Mouse (Mus musculus) testis, postnatal 10 days (tissue): ENCODE results near the gene Olfr1413.
A peak's percentile ranks its signal among the peaks of the same experiment; 100 is the strongest.

Experiments
- DNase-seq: peaks from one replicate; pipeline ENCODE4 v3.0.0; 2021; ENCODE audit warnings: low spot score

Olfr1413 gene

DNA sequence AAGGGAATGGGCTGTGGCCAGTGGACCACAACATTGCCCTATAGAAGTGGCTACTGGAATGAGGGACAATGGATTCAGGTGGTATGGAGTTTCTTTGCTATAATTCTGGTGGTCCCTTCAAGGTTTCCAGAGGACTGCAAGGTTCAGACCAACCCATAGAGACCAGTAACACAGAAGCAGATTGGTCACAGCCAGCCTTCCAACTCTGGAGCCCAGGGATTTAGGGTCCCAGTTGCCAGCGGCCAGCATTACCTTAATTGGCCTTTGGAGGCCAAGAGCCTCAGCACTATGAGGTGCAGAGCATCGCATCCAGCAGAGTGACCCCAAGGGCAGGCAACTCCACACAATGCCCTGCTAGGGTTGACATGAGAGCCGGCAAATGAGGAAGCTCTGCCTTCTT is at the start of gene Olfr1413:
TSS of gene Olfr1413 (plus strand) at position 301 of the 400 bp plus-strand sequence.
- no peak for DNase-seq

DNA sequence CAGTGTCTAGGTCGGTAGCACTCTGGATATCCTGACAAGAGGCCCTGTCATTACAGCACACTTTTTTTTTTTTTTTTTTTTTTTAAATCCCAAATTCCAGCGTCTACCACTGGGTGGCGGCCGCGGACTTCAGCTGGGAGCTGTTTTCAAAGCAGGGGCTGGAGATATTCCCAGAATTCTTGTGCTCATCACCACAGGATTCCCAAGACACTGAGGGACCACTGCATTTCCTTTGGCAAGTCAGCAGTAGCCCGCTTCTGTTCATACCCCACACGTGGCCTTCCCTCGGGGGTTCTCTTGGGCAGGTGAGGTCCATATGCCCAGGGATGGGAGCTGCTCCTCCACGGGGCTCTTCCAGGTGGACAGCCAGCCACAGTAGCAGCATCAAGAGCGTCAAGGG is 49.7 kb upstream of the Olfr1413 start:
- peak; percentile 73 for DNase-seq

DNA sequence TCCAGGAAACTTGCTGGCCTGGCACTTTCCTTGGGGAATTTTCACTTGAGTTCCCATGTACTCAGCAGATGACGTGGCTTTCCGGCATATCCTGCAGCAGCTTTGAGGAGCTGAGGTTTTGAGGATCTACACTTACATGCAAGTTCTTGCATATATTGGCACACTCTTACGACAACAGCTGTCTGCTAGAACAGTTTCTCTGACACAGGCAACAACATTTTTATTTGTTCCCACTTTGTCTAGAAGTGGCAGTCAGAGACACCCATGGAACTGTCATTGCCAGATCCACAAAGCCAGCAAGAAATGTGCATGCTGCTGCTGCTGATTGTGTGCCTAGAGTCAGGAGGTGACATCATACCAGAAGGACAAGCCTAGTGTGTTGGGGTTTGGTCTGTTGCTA is 47.4 kb upstream of the Olfr1413 start:
- DNase-seq, result no peak

DNA sequence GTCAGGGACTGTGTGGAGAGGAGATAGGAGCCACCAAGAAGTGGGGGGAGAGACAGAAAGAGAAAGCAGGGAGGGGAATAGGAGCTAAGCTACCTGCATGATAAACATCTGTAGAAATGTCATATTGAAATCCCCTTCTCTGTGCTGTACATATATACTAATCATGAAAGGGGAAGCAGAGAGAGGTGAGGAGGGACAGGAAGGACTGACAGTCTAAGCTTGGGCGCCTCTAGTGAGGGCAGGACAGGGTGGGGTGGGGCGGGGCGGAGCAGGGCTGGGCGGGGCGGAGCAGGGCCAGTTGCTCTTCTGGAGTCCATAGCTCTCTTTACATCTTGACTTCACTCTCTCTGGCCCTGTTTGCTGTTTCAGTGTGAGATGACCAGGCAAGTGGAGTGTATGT is 34.1 kb upstream of the Olfr1413 start:
- DNase-seq, result no peak

DNA sequence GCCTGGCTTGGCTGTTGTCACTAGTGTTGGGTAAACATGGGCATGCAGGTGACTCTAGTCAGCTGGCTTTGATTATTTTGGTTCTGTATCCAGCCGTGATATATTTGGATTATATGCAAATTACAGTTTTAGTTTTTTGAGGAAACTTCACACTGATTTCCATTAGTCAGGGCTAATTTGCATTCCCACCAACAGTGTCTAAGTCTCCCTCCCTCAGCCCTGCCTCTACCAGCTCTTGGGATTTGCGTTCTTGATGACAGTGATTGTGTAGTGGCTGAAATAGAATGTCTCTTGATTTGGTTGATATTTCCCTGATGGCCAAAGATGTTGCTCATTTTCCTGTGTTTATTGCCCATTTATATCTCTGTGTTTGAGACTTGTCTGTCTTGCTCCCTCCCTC is 32.1 kb upstream of the Olfr1413 start:
- DNase-seq, result no peak

DNA sequence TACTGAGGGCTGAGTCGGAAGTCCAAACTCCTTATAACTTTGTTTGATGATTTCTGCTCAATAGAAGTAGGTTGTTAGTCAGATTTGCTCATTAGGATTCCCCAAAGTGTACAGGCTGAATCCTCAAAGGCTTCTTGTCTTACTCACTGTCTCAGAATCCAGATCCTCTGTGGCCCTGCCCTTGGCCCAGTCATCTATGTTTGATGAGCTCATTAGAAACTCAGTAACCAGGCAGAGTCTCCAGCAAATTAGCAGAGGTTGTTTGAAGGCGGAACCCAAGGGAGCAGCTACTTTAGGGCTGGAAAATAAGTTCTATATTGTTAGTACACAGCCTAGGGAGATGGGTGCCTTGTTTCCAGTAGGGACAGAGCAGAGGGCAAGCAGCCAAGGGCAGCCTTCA is 25.2 kb upstream of the Olfr1413 start:
- DNase-seq, result no peak

DNA sequence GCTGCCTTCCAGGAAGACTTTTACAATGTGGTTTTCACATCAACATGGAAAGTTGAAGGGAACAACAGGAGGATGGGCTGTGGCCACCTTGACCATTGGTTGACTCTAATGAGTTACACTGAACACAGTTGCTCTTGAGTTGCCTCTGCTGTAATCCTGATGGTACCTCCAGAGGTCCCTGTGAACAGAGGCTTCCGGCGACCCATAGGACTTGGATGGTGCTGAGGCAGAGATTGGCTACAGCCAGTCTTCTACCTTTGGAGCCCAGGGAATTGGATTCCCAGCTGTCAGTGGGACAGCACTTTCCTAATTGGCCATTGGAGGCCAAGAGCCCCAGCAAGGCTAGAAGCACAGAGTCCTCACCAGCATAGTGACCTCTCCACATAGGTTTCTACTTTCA is 14.4 kb downstream of the Olfr1413 start, which contains the start of gene Olfr1412:
TSS of gene Olfr1412 (plus strand) at position 301 of the 400 bp plus-strand sequence.
- DNase-seq, result no peak

DNA sequence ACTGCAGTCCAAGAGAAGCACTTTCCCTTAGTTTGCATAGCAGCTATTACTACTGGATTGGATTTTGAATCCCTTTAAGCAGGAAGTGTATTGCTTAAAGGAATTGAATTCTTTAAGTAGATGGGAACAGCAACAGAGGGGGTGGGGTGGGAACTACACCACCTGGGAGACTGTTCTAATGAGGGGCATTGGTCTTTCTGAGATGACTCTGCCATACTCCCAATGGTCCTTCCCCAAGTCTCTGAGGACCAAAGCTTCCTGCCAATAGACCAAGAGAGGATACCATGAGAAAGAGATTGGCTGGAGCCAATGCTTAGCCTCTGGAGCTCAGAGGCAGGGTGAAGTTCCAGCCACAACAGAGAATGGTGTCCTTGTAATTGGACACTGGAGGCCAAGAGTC is 23.0 kb downstream of the Olfr1413 start, which contains the start of gene Olfr1411:
TSS of gene Olfr1411 (plus strand) at position 301 of the 400 bp plus-strand sequence.
- DNase-seq, result no peak

DNA sequence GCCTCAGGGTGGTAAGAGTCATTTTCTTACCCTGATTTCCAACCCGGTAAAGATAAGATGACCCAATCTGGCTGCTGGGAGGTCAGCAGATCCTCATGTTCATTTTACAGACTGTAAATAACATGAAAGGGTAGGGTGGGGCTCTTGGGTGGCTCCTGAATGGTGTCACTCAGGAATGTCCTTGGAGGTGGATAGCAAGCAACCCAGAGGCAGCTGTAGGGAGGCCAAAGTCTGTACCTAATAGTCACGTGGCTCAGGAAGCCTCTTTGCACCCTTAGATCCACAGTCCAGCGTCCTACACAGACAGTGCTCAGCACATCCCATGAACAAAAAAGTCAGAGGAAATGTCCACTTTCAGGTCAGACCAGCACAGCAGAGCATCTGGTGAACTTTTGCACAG is 24.9 kb downstream of the Olfr1413 start:
- DNase-seq, result no peak

DNA sequence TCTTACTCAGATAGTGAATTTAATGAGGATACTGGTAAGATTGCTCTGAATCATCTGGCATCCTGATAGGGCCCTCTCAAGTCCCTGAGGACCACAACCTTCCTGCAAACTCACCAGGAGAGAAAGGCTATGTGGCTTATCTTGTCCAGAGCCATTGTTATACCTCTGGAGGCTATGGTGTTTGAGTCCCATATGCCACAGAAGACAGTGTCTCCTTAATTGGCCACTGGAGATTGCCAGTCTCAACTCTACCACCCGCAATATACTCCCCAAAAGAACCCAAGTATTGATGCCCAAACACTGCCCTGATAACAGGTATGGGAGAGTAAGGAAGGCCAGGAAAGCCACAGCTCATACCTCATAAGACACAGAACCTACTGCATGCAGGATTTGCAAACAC is 34.4 kb downstream of the Olfr1413 start, which contains the start of gene Olfr1410:
TSS of gene Olfr1410 (plus strand) at position 301 of the 400 bp plus-strand sequence.
- DNase-seq, result no peak

DNA sequence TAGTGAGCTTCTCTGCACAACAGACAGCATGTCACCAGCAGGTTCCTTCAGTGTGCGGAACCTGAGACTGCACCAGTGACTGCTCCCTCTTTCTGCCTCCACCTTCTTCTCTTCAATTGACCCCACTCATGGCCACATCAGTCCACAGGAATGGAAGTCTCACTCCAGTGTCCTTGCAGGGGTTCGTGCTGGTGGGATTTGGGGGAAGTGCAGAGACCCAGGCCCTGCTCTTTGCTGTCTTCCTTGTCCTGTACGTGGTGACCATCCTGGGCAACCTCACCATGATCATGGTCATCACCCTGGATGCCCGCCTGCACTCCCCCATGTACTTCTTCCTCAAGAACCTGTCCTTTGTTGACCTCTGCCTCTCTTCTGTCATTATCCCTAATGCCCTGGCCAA is 36.6 kb downstream of the Olfr1413 start:
- no peak for DNase-seq

DNA sequence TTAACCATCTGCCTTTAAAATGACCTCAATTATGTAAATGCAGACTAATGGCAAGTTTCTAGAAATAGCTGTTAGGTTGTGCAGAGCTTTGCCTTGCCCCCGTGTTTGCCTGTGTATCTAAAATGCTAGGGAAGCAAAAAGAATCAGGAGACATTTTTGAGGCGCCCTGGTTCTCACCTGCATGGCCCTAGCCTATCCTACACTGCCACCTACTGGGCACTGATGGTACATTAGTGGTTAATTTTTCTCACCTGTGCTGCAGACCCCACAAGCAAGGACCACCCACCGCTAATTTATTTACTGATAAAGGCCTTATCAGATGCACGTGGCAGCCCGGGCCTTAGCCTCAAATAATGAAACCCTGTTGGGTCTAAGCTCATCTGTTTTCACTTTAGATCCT is 39.9 kb downstream of the Olfr1413 start:
- DNase-seq, result peak; percentile 70

DNA sequence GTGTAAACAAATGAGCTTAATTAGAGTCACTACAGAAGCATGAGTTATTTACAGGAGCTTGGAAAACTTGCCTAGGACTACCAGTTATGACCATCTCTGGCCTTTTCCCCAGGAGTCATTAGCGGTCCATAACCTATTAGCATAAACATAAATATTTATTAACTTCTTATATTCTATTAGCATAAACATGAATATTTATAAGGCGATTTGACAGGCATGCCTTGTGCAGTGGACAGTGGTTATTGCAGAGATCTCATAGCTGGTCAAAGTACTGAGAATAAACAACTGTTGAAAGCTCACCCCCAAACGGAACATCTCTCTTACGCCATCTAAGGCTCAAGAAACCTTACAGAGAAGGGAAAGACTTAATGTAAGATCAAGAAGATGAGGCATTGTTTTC is 42.1 kb downstream of the Olfr1413 start:
- no peak for DNase-seq

DNA sequence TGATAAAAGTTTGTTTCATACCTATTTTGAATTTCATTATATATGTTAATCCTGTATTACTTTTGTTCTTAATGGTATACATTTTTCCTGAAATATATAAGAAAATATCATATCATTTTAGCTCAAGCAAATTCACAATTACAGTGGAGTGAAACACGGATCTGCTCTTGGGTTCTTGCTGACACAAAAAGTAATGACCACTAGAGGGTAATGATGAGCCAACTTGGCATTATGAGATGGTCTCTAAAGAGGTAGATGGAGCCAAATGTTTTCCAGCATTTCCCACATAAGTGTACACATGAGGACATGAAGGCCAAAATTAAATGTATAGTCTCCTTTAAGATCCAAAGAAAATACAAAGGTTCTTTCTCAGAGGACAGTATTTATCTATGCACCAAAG is 43.4 kb downstream of the Olfr1413 start:
- DNase-seq, result no peak

DNA sequence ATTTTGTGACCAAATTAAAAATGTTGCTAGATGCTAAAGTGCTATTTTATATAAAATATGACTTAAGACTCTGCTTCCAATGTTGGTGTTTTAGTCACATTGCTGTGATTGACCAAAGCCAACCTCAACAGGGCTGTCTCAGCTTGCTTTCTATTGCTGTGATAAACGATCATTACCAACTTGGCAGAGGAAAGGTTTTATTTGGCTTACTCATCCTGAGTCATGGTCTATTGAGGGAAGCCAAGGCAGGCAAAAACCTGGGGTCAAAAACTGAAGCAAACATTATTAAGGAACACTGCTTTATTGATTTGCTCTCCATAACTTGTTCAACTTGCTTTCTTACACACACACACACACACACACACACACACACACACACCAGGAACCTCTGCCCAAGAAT is 44.9 kb downstream of the Olfr1413 start:
- no peak for DNase-seq

DNA sequence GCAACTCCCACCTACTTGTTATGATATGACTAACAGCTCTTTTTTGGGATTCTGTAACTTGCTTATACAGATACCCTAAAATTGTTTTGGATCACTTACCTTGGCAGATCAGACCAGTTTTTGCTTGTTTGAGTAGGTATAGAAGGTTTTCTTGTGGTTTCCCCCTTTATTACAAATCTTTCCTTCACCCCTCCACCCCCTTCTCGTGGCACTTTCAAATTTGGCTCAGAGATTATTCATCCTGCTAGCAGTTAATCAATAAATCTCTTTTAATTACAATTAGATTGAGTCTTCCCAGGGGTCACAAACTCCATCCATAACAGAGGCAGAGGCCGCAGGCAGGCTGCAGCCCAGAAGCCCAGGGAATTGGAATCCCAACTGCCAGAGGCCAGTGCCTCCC is 46.4 kb downstream of the Olfr1413 start, which contains the start of gene Olfr12:
TSS of gene Olfr12 (plus strand) at position 301 of the 400 bp plus-strand sequence.
- DNase-seq, result no peak

DNA sequence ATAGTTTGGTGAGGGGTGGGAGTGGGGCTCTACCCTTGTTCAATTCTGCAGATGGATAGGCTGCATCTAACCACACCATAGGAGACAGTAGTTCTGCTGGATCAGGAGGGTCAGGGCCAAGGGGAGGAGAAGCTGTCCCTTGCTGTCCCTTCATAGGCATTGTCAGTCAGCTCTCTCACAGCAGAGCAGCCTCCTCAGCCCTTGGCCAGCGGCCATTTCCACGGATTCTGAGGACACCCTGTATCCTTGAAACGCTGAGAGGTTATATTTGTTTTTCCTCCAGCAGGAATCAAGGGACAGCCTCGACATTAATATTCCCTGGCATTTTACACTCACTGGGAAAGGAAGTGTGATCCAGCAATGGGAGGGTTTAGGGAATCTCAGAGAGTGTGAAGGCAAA is 47.2 kb downstream of the Olfr1413 start:
- DNase-seq, result peak; percentile 75
